Mouse (Mus musculus) limb, embryonic 15.5 days (tissue): Measurements from ENCODE around the gene Npw. TPM values are rescaled to one million over a fixed set of nuclear protein-coding genes. Genes with fewer than 3 reads are reported as not detected.

Source experiments
- ATAC-seq: fragments of 200-750 bp; cut with Nextera tagmentation; 2 replicates; pipeline ENCODE4 v1.8.0; 2017; ENCODE audit warnings: low read depth, moderate TSS enrichment; ENCODE audit not compliant: insufficient number of reproducible peaks, low FRiP score, low TSS enrichment
- H3K27ac ChIP-seq: fragments of 300-500 bp; sonication (generic); 2 replicates; pipeline ENCODE4 v1.5.1; 2015; ENCODE audit warnings: moderate library complexity, mild to moderate bottlenecking, inconsistent platforms
- H3K27me3 ChIP-seq: fragments of 300-500 bp; sonication (generic); 2 replicates; pipeline ENCODE4 v1.6.1; 2015; ENCODE audit warnings: inconsistent platforms
- H3K36me3 ChIP-seq: fragments of 300-500 bp; sonication (generic); 2 replicates; pipeline ENCODE4 v1.6.1; 2015; ENCODE audit warnings: inconsistent platforms
- H3K4me1 ChIP-seq: fragments of 300-500 bp; sonication (generic); 2 replicates; pipeline ENCODE4 v1.6.1; 2015; ENCODE audit warnings: inconsistent platforms
- H3K4me2 ChIP-seq: fragments of 300-500 bp; sonication (generic); 2 replicates; pipeline ENCODE4 v1.6.1; 2015; ENCODE audit warnings: mild to moderate bottlenecking, inconsistent platforms
- H3K4me3 ChIP-seq: fragments of 300-500 bp; sonication (generic); 2 replicates; pipeline ENCODE4 v1.5.1; 2015; ENCODE audit warnings: mild to moderate bottlenecking, inconsistent platforms
- H3K9ac ChIP-seq: fragments of 300-500 bp; sonication (generic); 2 replicates; pipeline ENCODE4 v1.6.1; 2015; ENCODE audit warnings: inconsistent platforms
- H3K9me3 ChIP-seq: fragments of 300-500 bp; sonication (generic); 2 replicates; pipeline ENCODE4 v1.6.1; 2016; ENCODE audit warnings: inconsistent platforms
- whole genome bisulfite sequencing: fragments of 180-500 bp; shearing (Covaris S2); methylation state at CpG from one replicate; pipeline ENCODE4 v1.1.7; 2015; 5-methylcytosine and 5-hydroxymethylcytosine counted together
- polyA plus RNA-seq: library from polyadenylated mRNA; unstranded; fragments of >200 nt; fragmentation: Nextera tagmentation; extraction: Ambion mirVana; gene quantifications from 2 replicates; pipeline ENCODE4 v1.2.1, GENCODE M21; 2015

Npw gene
- polyA plus RNA-seq, result not detected in 2 replicates

DNA sequence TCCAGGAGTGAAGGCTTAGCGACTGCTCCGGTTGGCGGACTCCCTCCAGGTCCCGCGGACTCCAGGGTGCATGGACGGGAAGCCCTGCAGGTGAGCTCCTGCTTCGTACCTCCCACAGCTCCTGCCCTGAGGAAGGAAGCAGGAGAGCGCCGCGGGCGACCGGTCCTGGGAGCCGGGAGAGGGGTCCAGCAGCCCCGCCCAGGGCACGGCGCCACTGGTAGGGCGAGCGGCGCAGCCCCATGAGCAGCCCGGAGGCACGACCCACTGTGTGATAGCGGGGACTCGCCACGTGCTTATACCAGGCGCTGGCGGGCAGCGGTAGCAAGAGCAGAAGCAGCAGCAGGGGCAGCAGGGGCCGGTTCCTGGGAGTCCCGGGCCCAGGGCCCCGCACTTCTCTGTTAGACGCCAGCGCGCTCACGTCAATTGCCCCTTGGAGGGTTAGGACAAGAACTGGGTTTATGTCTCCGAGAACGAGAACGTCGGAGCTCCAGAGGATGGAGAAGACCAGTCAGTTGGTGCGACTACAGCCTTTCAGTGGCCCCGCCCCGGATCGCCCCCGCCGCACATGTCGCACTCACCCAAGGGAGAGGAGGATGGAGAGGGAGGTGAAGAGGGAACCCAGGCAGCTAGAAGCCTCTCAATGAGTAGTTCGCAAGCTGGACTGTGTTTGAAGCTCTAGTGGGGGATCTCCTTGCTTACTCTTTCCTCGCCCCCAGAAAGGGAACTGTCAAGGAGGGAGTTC is at the start of gene Npw:
Gene Npw (minus strand): TSS at position 441 of the 742 bp plus-strand sequence.
- H3K36me3 ChIP-seq, result no peaks in the 10 kb centered on the region
- peaks cover 15% of the 10 kb centered on the region for H3K4me1 ChIP-seq
- peaks cover 48% of the 10 kb centered on the region for H3K27me3 ChIP-seq
- peak within 1 kb of the TSS; percentile 54 for H3K9ac ChIP-seq
- no peaks in the 10 kb centered on the region for H3K9me3 ChIP-seq
- no peak for ATAC-seq
- no peak within 1 kb of the TSS for H3K27ac ChIP-seq
- peak within 1 kb of the TSS; percentile 45 for H3K4me3 ChIP-seq
- H3K4me2 ChIP-seq, result peak within 1 kb of the TSS; percentile 97
- WGBS, result 3% methylated on average over 47 of the region's 47 CpGs

DNA sequence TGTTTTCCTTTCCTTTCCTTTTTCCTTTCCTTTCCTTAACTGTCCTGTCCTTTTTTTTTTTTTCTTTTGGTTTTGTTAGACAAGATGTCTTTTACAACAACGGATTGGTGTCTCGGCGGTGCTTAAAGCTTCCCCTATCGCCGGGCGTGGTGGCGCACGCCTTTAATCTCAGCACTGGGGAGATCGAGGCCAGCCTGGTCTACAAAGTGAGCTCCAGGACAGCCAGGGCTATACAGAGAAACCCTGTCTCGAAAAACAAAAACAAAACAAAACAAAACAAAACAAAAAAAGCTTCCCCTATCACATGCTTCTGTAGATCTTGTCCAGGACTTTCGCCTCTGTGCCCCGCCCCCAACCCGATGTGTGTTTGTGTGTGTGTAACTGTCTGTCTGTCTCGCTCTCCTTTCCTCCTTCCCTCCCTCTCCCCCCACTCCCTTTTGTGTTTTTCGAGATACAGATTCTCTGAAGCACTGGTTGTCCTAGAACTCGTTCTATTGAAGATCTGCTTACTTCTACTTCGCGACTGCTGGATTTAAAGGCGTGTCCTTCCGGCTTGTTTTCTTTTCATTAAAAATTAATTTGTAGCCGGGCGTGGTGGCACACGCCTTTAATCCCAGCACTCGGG is 49.7 kb upstream of the Npw start:
- ATAC-seq, result no peak
- Histone ChIP-seq H3K27me3 (no peaks in the 10 kb centered on the region), H3K4me3 (peak overlapping the region; percentile 82), H3K36me3 (peaks cover 24% of the 10 kb centered on the region), H3K9me3 (no peaks in the 10 kb centered on the region), H3K9ac (peak overlapping the region; percentile 82), H3K4me2 (peak overlapping the region; percentile 65), H3K4me1 (peaks cover 18% of the 10 kb centered on the region), H3K27ac (peak overlapping the region; percentile 90)
- WGBS, result 5% methylated on average over 24 of the region's 24 CpGs

DNA sequence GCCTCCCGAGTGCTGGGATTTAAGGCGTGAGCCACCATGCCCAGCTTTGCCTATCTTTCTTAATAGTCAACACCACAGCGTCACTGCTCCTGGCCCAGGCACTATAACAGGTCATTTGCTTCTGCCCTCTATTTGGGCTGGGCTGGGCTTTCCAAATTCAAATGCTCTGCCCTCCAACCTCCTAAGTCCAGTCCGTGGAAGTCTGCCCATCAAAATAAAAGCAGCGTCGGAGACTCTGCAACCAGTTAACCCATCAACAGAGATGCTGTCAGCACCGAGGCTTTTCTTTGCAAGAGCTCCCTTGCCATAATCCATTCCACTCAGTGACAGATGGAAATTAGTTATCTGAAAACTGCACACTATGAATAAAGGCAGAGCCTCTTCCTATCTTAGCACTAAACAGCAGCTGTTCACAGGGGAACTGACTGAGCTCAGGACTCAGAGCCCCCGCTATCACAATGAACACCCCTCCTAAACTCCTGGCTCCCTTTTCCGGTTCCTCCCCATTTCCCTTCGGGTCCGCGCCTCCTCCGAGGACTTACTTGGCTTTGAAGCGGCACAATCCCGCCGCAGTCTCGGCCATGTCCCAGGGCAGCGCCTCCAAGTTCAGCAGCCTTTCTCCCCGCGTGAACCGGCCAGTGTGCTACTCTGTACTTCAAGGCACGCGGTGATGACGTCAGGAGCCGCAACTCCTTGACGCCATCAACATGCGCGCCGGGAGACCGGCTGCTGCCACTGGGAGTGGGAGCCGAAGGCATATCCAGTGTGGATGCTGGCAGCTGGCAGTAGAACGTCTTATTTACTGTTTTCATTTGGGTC is 48.9 kb upstream of the Npw start, which contains the start of gene Tbl3:
Gene Tbl3 (minus strand): TSS at position 679 of the 819 bp plus-strand sequence.
- Histone ChIP-seq H3K4me3 (peak within 1 kb of the TSS; percentile 82), H3K9me3 (no peaks in the 10 kb centered on the region), H3K27ac (peak within 1 kb of the TSS; percentile 90), H3K9ac (peak within 1 kb of the TSS; percentile 82), H3K4me2 (peak within 1 kb of the TSS; percentile 65), H3K27me3 (no peaks in the 10 kb centered on the region), H3K36me3 (peaks cover 31% of the 10 kb centered on the region), H3K4me1 (peaks cover 18% of the 10 kb centered on the region)
- peak; percentile 78; the same call in 1 of the 2 replicates for ATAC-seq
- 4% methylated on average over 32 of the region's 32 CpGs for WGBS

DNA sequence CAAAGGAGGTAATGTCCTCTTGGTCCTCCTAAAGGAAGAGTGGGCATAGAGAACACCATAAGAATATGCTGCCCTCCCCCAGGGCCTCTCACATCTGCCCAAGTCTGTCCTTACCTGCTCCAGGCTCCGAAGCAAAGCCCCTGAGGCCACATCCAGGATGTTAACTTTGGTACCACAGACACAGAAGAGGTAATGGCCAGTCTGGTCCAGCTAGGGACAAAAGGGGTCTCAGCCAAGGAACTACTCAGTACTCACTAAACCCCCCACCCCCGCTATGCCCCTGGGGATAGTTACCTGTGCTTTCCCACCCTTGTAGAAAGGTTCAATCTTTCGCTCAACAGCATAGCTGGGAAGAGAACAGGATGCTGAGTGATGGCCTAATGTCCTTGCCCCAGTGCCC is 47.6 kb upstream of the Npw start:
- no peak overlapping the region for H3K4me3 ChIP-seq

DNA sequence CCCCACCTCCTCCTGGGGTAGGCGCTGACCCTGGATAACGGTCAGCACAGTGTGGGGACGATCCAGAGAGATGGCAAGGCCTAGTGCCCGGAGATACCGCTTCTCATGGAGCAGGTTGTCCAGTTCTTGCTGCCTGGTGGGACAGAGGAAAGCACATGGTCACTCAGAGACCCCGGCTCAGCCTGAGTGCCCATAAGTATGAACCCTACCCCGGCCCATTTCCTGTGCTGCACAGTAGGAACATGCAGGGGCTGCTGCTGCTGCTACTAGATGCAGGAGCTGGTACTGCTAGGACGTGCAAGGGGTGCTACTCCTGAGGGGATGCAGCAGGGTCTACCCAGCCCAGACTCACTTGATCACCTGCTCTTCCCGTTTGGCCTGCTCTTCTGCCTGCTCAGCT is 43.0 kb upstream of the Npw start:
- Histone ChIP-seq H3K27me3 (no peaks in the 10 kb centered on the region), H3K4me3 (no peak overlapping the region), H3K27ac (no peak overlapping the region), H3K4me2 (no peak overlapping the region), H3K9me3 (no peaks in the 10 kb centered on the region), H3K36me3 (peaks cover 61% of the 10 kb centered on the region), H3K9ac (no peak overlapping the region), H3K4me1 (peaks cover 26% of the 10 kb centered on the region)
- WGBS, result 84% methylated on average over 9 of the region's 9 CpGs
- no peak for ATAC-seq

More for the DNA sequence above, 47.6 kb upstream of the Npw start:
- no peak for ATAC-seq
- peaks cover 18% of the 10 kb centered on the region for H3K4me1 ChIP-seq
- peaks cover 44% of the 10 kb centered on the region for H3K36me3 ChIP-seq
- no peaks in the 10 kb centered on the region for H3K27me3 ChIP-seq
- WGBS, result 94% methylated on average over 3 of the region's 3 CpGs
- H3K27ac ChIP-seq, result no peak overlapping the region
- H3K9ac ChIP-seq, result no peak overlapping the region
- H3K4me2 ChIP-seq, result no peak overlapping the region
- H3K9me3 ChIP-seq, result no peaks in the 10 kb centered on the region

DNA sequence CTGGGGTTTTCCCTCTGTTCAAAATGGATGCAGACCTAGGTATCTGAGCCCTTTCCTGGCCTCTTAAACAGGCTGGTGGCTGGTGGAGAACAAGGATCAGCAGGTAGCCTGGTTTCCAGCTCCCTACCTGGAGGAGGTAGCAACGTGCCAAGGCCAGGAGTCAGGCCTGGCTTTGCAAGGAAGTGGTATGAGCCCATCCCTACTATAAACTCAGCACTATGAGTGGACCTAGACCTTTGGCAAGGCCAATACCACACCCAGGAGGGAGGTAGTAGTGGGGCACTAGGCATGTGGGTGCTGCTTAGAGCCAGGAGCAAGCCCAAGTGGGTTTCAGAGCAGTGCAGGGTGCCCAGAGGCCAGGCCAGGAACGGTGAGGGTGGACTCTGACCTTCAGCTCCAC is 41.2 kb upstream of the Npw start:
- Histone ChIP-seq H3K9ac (no peak overlapping the region), H3K4me3 (no peak overlapping the region), H3K27me3 (no peaks in the 10 kb centered on the region), H3K4me2 (no peak overlapping the region), H3K4me1 (peaks cover 29% of the 10 kb centered on the region), H3K9me3 (no peaks in the 10 kb centered on the region), H3K36me3 (peaks cover 49% of the 10 kb centered on the region), H3K27ac (no peak overlapping the region)
- no peak for ATAC-seq
- 77% methylated on average over 2 of the region's 2 CpGs for WGBS

DNA sequence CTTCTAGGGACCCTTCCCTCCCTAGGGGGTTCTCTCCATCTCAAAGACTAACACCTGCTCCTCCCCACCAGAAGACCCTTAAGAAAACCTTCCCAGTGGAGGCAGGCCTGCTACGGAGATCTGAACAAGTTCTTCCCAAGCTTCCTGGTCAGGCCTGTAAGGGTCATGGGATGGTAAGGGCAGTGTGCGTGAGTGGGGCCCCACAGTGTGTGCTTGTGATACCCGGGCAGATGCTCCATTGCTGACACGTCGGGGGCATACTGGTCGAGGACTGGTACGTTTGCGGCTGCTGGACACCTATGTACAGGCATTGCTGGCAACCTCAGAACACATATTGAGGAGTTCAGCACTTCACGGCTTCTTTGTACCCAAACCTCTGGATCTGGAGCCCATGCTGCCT is 40.5 kb upstream of the Npw start:
- H3K27me3 ChIP-seq, result no peaks in the 10 kb centered on the region
- peaks cover 44% of the 10 kb centered on the region for H3K36me3 ChIP-seq
- H3K4me1 ChIP-seq, result peaks cover 29% of the 10 kb centered on the region
- no peaks in the 10 kb centered on the region for H3K9me3 ChIP-seq
- ATAC-seq, result no peak
- 61% methylated on average over 9 of the region's 9 CpGs for WGBS
- H3K4me3 ChIP-seq, result no peak overlapping the region
- H3K4me2 ChIP-seq, result no peak overlapping the region
- no peak overlapping the region for H3K9ac ChIP-seq
- H3K27ac ChIP-seq, result no peak overlapping the region

DNA sequence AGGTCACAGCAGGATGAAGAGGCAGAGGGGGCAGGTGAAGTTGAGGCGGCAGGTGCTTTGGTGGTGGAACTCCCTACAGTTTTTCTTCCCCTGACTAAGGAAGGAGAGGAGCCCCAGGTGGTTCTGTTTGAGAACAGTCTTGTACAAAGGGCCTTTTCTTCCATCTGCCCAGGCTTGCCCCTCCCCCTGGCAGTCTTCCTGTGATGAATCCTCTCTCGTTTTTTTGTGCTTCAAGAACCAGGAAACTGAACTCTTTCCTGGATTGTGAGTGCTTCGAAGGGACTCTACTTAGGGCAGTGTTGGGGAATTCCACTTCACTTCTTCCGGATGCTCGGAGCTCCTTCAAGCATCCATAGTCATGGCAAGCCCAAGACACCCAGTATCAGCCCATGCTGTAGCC is 39.7 kb upstream of the Npw start:
- Histone ChIP-seq H3K27me3 (no peaks in the 10 kb centered on the region), H3K4me2 (no peak overlapping the region), H3K9me3 (no peaks in the 10 kb centered on the region), H3K4me3 (no peak overlapping the region), H3K4me1 (peaks cover 29% of the 10 kb centered on the region), H3K9ac (no peak overlapping the region), H3K36me3 (peaks cover 45% of the 10 kb centered on the region), H3K27ac (no peak overlapping the region; the same call in 1 of the 2 replicates)
- WGBS, result 26% methylated on average over 5 of the region's 5 CpGs
- ATAC-seq, result no peak

DNA sequence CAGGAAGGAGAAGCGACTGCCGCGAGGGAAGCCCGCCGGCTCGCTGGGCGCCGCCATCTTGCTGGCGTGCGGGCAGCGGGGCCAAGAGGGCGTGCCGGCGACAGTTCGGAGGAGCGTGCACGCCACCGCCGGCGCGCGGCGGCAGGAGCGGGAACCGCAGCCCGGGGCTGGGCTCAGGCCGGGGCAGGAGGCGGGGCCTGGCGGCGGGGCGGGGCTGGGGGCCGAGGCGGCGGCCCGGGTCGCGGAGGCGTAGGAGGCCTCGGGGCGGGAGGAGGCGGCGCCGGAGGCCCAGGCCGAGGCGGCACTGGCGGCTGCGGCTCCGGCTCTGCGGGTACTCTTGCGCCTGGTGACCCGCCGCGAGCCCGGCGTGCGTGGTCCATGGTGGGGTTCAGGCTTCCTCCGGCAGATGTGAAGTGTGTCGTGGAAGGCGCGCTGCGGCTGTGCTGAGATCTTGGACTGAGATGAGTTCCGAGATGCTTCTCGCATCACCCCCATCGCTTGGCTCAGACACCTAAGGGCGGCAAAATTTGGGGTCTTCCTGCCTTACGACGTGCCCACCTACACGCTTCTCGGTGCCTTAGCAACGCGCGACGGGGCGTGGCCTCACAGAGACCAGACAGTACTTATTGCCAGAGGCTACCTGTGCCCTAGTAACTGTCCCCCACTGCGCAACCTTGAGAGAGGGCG is 37.9 kb upstream of the Npw start, which contains the start of the genes Gfer and Noxo1:
Gene Gfer (minus strand): TSS at position 146 of the 687 bp plus-strand sequence.
Gene Noxo1 (plus strand): TSS at position 224 of the 687 bp plus-strand sequence.
- WGBS, result under 1% methylated on average over 67 of the region's 76 CpGs
- H3K27ac ChIP-seq, result peak within 1 kb of the TSS; percentile 90
- H3K9ac ChIP-seq, result peak within 1 kb of the TSS; percentile 73
- peak; percentile 88 for ATAC-seq
- peak within 1 kb of the TSS; percentile 80 for H3K4me2 ChIP-seq
- H3K36me3 ChIP-seq, result peaks cover 39% of the 10 kb centered on the region
- H3K27me3 ChIP-seq, result peaks cover under 1% of the 10 kb centered on the region
- peaks cover 29% of the 10 kb centered on the region for H3K4me1 ChIP-seq
- H3K9me3 ChIP-seq, result no peaks in the 10 kb centered on the region
- H3K4me3 ChIP-seq, result peak within 1 kb of the TSS; percentile 72

DNA sequence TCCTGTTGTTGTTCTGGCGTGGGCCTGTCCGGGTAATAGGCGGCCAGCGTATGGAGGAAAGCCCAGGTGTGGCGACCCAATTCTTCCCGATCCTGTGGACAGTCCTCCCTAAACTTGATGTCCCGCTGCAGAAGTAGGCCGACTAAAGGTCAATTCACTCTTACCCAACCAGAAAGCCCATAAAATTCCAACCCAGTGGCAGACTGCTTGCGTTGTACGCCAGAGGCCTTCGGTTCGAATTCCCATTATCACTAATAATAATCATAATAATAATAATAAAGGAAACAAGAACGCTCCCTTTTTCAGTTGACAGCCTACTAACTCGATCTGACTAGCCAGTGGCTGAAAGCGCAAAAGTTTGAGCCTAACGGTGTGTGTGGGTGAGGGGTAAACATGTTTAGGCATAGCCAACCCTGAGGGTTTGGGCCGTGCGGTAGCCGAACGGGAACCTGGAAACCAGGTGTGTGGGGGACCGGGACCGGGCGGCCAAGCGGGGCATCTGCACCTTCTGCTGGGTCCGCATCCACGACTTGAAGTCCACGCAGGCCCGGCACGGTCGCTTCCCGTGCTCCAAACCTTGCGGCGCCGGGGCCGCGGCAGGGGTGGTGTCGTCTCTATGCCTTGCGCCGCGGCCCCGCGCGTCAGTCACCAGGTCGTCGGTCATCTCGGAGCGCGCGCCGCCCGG is 37.2 kb upstream of the Npw start:
- Histone ChIP-seq H3K4me1 (peaks cover 29% of the 10 kb centered on the region), H3K27me3 (peaks cover 7% of the 10 kb centered on the region), H3K4me2 (peak overlapping the region; percentile 80), H3K27ac (peak overlapping the region; percentile 90), H3K36me3 (peaks cover 32% of the 10 kb centered on the region), H3K4me3 (peak overlapping the region; percentile 72), H3K9me3 (no peaks in the 10 kb centered on the region), H3K9ac (peak overlapping the region; percentile 73)
- 6% methylated on average over 51 of the region's 51 CpGs for WGBS
- 0 out of 2 replicates have a peak, but pooled peaks have one; percentile 2 for ATAC-seq

DNA sequence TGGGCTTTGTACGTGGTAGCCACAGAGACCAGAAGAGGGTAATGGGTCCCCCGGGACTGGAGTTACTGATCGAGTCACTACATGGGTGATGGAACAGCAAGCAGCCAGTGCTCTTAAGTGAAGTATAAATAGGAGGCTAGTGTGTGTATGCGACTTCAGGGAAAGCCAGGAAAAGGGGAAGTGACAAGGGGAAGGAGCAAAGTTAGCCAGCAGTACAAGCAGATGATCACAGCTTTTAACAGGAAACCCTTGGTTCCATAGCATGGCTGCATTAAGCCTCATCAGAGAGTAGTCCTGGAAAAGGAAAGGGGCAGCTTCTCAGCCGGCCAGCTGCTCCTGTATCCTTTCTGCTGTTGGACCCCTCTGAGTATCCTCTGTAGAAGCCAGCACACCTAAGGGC is 34.1 kb upstream of the Npw start:
- ATAC-seq, result no peak
- 78% methylated on average over 5 of the region's 5 CpGs for WGBS
- H3K4me2 ChIP-seq, result no peak overlapping the region
- peaks cover 28% of the 10 kb centered on the region for H3K4me1 ChIP-seq
- H3K4me3 ChIP-seq, result no peak overlapping the region
- H3K36me3 ChIP-seq, result peaks cover 18% of the 10 kb centered on the region
- H3K27ac ChIP-seq, result no peak overlapping the region
- no peaks in the 10 kb centered on the region for H3K9me3 ChIP-seq
- peaks cover 38% of the 10 kb centered on the region for H3K27me3 ChIP-seq
- H3K9ac ChIP-seq, result no peak overlapping the region
